8 mouse cellular contexts compared by ENCODE assay signal in the genomic region with DNA sequence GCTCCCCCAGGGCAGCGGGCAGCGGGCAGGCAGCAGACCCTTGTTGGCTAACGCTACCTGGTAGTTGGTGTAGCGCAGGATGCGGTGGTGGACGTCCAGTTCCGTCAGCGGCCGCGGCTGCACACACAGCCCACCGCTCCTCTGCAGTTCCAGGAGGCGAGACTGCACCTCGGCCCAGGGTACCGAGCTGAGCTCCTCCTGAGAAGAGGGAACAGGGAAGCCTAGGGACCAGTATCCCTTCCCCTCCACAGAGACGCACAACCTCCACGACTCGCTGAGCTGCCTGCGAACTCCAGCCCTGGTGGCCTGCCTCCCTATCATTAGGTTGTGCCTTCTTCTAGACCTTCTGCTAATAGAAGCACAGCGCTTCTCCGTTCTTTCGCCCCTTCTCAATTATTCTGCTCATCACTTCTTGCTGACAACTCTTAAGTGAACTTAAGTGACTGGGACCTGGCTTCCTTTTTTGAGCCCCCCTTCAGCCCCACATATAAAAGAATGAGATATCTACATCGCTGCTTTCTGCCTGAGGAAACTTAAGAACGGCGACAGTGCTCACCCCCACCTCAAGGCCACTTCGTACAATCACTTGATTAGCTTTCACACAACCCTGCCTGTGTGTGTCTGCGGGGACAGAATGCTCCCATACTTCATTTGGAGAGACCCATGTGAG. TPM values are rescaled to one million over a fixed set of nuclear protein-coding genes. Genes with fewer than 3 reads are reported as not detected.
DNase-seq lines count a peak whose midpoint lies in the region; ATAC-seq lines count a peak whose summit lies in the region.

No protein-coding gene starts in this region.

- peak overlapping the region; percentile 74 for H3K9ac ChIP-seq in heart, embryonic 16.5 days (ENCODE audit: low read length)

- peak overlapping the region; percentile 91 for H3K4me2 ChIP-seq in heart, embryonic 16.5 days (ENCODE audit: low read depth, low read length)

- WGBS in heart, embryonic 16.5 days, result 30% methylated on average over 26 of the region's 26 CpGs
- WGBS in midbrain, embryonic 10.5 days, result 24% methylated on average over 26 of the region's 26 CpGs

- H3K4me3 ChIP-seq in heart, embryonic 16.5 days (ENCODE audit: low read length), result peak overlapping the region; percentile 54
- H3K4me3 ChIP-seq in midbrain, embryonic 10.5 days, result peak overlapping the region; percentile 61

- ATAC-seq in heart, embryonic 16.5 days (replicated peaks; ENCODE audit: extremely low read depth, insufficient read depth, low FRiP score), result no peak
- ATAC-seq in granulocyte monocyte progenitor cell, adult 5-6 weeks (replicated peaks; ENCODE audit: poor library complexity, severe bottlenecking), result peak; percentile 3

- H3K27ac ChIP-seq in heart, embryonic 16.5 days (ENCODE audit: low read length), result peak overlapping the region; percentile 43
- H3K27ac ChIP-seq in midbrain, embryonic 10.5 days (replicated peaks), result peak overlapping the region; percentile 78

- H3K36me3 ChIP-seq in heart, embryonic 16.5 days (ENCODE audit: control insufficient read depth, insufficient read depth), result no peaks in the 10 kb centered on the region
- no peaks in the 10 kb centered on the region for H3K36me3 ChIP-seq in midbrain, embryonic 10.5 days

- no peak for DNase-seq in heart, postnatal 4 days
- DNase-seq in MEL-GATA-1-ER (ENCODE audit: extremely low read depth, low read depth), result peak; percentile 52
- no peak for DNase-seq in midbrain, embryonic 10.5 days (ENCODE audit: low spot score)
- no peak for DNase-seq in embryo, embryonic 11 days
- no peak for DNase-seq in right cerebral cortex, adult 18-20 months
- no peak for DNase-seq in gastrocnemius, postnatal 14 days

- H3K4me1 ChIP-seq in heart, embryonic 16.5 days (ENCODE audit: control insufficient read depth, insufficient read depth, low read length), result peaks cover 36% of the 10 kb centered on the region
- H3K4me1 ChIP-seq in midbrain, embryonic 10.5 days, result peaks cover 52% of the 10 kb centered on the region

- intact Hi-C loops in gastrocnemius, postnatal 14 days (cut with DNase I; ENCODE audit: low total_unique reads), result no loop called here

- no peaks in the 10 kb centered on the region for H3K9me3 ChIP-seq in heart, embryonic 16.5 days (replicated peaks; ENCODE audit: control insufficient read depth, low read length)
- H3K9me3 ChIP-seq in midbrain, embryonic 10.5 days (replicated peaks), result no peaks in the 10 kb centered on the region

- H3K27me3 ChIP-seq in heart, embryonic 16.5 days (ENCODE audit: control insufficient read depth, insufficient read depth, low read length), result peaks cover 3% of the 10 kb centered on the region; the same call in 1 of the 2 replicates
- H3K27me3 ChIP-seq in midbrain, embryonic 10.5 days (ENCODE audit: low read depth, poor library complexity, severe bottlenecking), result peaks cover 68% of the 10 kb centered on the region

RNA-seq across cellular contexts. Expression of a gene that starts 3.6 kb away (rescaled TPM):
- 2.3 and 2.6 TPM in 2 replicates for polyA plus RNA-seq in heart, embryonic 16.5 days (2015; fragmentation: Nextera tagmentation; extraction: Ambion mirVana)
- under 1 TPM; 0.45 to 0.83 TPM for total RNA-seq in heart, postnatal 4 days (2021)
- 1.8 and 4.0 TPM in 2 replicates for total RNA-seq in granulocyte monocyte progenitor cell, adult 5-6 weeks (2014; fragmentation: Nextera tagmentation)
- 4.0 and 5.3 TPM in 2 replicates for total RNA-seq in granulocyte monocyte progenitor cell, adult 5-6 weeks (2017)
- polyA plus RNA-seq in midbrain, embryonic 10.5 days (2016; fragmentation: Nextera tagmentation; extraction: Ambion mirVana), result 0.31 and 0.72 TPM in 2 replicates
- total RNA-seq in gastrocnemius, postnatal 14 days (2021), result under 1 TPM; 0.11 to 0.14 TPM

RNA-seq across cellular contexts. Expression of a gene that starts 5.1 kb away (rescaled TPM):
- polyA plus RNA-seq in heart, embryonic 16.5 days (2015; fragmentation: Nextera tagmentation; extraction: Ambion mirVana), result 71.1 and 77.3 TPM in 2 replicates
- total RNA-seq in heart, postnatal 4 days (2021), result 10 to 100 TPM; 86.3 to 87.0 TPM
- total RNA-seq in granulocyte monocyte progenitor cell, adult 5-6 weeks (2014; fragmentation: Nextera tagmentation), result 17.6 and 56.8 TPM in 2 replicates
- 14.4 and 23.9 TPM in 2 replicates for total RNA-seq in granulocyte monocyte progenitor cell, adult 5-6 weeks (2017)
- polyA plus RNA-seq in midbrain, embryonic 10.5 days (2016; fragmentation: Nextera tagmentation; extraction: Ambion mirVana), result 62.9 and 64.6 TPM in 2 replicates
- 10 to 100 TPM; 36.2 to 43.6 TPM for total RNA-seq in gastrocnemius, postnatal 14 days (2021)

RNA-seq across cellular contexts. Expression of a gene that starts 23.8 kb away (rescaled TPM):
- 27.3 and 31.9 TPM in 2 replicates for polyA plus RNA-seq in heart, embryonic 16.5 days (2015; fragmentation: Nextera tagmentation; extraction: Ambion mirVana)
- total RNA-seq in heart, postnatal 4 days (2021), result 10 to 100 TPM; 39.5 to 40.6 TPM
- 0.56 TPM in 1 of 2 replicates, not detected in the other for total RNA-seq in granulocyte monocyte progenitor cell, adult 5-6 weeks (2014; fragmentation: Nextera tagmentation)
- not detected in 2 replicates for total RNA-seq in granulocyte monocyte progenitor cell, adult 5-6 weeks (2017)
- polyA plus RNA-seq in midbrain, embryonic 10.5 days (2016; fragmentation: Nextera tagmentation; extraction: Ambion mirVana), result 7.9 and 9.3 TPM in 2 replicates
- 10 to 100 TPM in 1 of 2 experiments, 1 to 10 TPM in 1; 8.6 to 10.6 TPM for total RNA-seq in gastrocnemius, postnatal 14 days (2021)

RNA-seq across cellular contexts. Expression of a gene that starts 24.8 kb away (rescaled TPM):
- 0.14 TPM in 1 of 2 replicates, not detected in the other for polyA plus RNA-seq in heart, embryonic 16.5 days (2015; fragmentation: Nextera tagmentation; extraction: Ambion mirVana)
- under 1 TPM in 1 of 2 experiments, not detected in 1; 0.19 TPM for total RNA-seq in heart, postnatal 4 days (2021)
- total RNA-seq in granulocyte monocyte progenitor cell, adult 5-6 weeks (2014; fragmentation: Nextera tagmentation), result not detected in 2 replicates
- total RNA-seq in granulocyte monocyte progenitor cell, adult 5-6 weeks (2017), result not detected in 2 replicates
- polyA plus RNA-seq in midbrain, embryonic 10.5 days (2016; fragmentation: Nextera tagmentation; extraction: Ambion mirVana), result 0.19 and 0.31 TPM in 2 replicates
- under 1 TPM in 1 of 2 experiments, not detected in 1; 0.29 TPM for total RNA-seq in gastrocnemius, postnatal 14 days (2021)

RNA-seq across cellular contexts. Expression of a gene that starts 34.9 kb away (rescaled TPM):
- 28.5 and 30.4 TPM in 2 replicates for polyA plus RNA-seq in heart, embryonic 16.5 days (2015; fragmentation: Nextera tagmentation; extraction: Ambion mirVana)
- total RNA-seq in heart, postnatal 4 days (2021), result 10 to 100 TPM; 22.4 to 26.1 TPM
- total RNA-seq in granulocyte monocyte progenitor cell, adult 5-6 weeks (2014; fragmentation: Nextera tagmentation), result 24.4 and 36.9 TPM in 2 replicates
- total RNA-seq in granulocyte monocyte progenitor cell, adult 5-6 weeks (2017), result 20.7 and 22.4 TPM in 2 replicates
- 49.0 and 61.6 TPM in 2 replicates for polyA plus RNA-seq in midbrain, embryonic 10.5 days (2016; fragmentation: Nextera tagmentation; extraction: Ambion mirVana)
- 10 to 100 TPM; 12.4 to 13.4 TPM for total RNA-seq in gastrocnemius, postnatal 14 days (2021)

Comparison
In these comparisons a context has a peak if more than half of its experiments do, and no peak if none do; other contexts are left out.
1. RNA of a gene that starts 23.8 kb away (total RNA-seq): 39.5 to 40.6 TPM in heart, postnatal 4 days and 8.6 to 10.6 TPM in gastrocnemius, postnatal 14 days; 0.56 TPM in granulocyte monocyte progenitor cell, adult 5-6 weeks; every median in the first group is over 4 times any median in the second.